Mouse (Mus musculus) B cell, adult 62 days (primary cell): ENCODE measurements around the gene Vmn1r50. TPM values are rescaled to one million over a fixed set of nuclear protein-coding genes. Genes with fewer than 3 reads are reported as not detected.

Experiments used
- total RNA-seq: library from RNA; stranded (reverse); gene quantifications from 4 replicates; pipeline ENCODE4 v1.2.4, GENCODE M21; 2023

Vmn1r50 gene
- total RNA-seq = not detected in 4 replicates

DNA sequence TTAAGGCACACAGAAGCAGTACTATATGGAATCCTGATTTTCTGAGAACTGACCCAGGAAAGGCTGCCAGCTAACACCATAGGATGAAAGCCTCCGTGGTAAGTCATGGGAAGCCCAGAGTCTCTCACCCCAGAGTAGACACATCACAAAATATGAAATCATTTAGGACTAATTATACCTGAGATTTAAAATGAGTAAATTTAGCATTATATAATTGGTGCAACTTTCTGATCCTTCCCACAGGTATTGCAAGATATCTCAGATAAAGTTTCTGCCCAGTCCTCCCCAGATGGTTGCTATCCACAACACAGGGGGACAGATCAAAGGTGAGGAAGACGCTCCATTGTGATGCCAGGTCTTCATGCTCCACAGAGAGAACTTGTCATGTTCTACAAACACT, at the start of gene Vmn1r50:
Gene Vmn1r50 (plus strand): TSS at position 301 of the 400 bp plus-strand sequence.

DNA sequence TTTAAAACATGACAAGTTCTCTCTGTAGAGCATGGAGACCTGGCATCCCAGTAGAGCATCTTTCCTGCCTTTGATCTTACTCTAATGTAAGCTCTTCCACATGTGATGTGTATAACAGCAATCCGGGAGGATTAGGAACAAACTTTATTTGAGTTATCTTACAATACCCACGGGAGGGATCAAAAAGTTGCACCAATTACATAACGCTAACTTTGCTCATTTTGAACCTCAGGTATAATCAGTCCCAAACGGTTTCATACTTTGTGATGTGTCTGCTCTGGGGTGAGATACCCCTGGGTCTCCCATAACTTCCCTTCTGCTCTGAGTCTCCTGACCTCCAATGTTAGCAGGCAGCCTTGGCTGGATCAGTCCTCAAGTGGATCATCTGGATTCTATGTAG, 22.8 kb upstream of the Vmn1r50 start, which contains the start of gene Vmn1r49:
Gene Vmn1r49 (minus strand): TSS at position 101 of the 400 bp plus-strand sequence.

DNA sequence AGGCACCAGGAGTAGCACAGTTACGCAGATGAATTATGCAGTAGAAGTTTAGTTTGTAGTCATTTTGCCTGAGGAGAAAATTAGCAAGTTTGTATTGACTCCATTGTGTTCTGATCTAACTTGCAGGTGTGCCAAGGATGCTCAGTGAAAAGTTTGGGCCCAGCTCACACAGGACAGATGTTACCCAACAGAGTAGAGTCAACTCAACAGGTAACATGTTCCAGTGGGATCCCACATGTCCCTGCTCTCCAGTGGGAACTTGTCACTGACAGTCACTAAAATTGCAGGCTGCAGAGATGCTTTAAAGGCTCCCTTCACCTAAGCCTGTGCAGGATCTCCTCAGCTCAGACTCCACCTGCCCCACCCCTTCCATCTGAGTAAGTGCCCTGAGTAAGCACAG, 21.1 kb downstream of the Vmn1r50 start, which contains the start of gene Vmn1r51:
Gene Vmn1r51 (plus strand): TSS at position 301 of the 400 bp plus-strand sequence.

Other genes starting within 250 kb of the Vmn1r50 start
- gene Vmn1r42, start 225.0 kb upstream of the Vmn1r50 start, total RNA-seq = not detected in 4 replicates
- 0.06 TPM in 1 of 4 replicates, not detected in the others for gene Vmn1r43, start 225.0 kb upstream of the Vmn1r50 start, total RNA-seq
- not detected in 4 replicates for gene Vmn1r44, start 217.8 kb upstream of the Vmn1r50 start, total RNA-seq
- not detected in 4 replicates for gene Vmn1r45, start 160.8 kb upstream of the Vmn1r50 start, total RNA-seq
- not detected in 4 replicates for gene Vmn1r46, start 132.1 kb upstream of the Vmn1r50 start, total RNA-seq
- not detected in 4 replicates for gene Vmn1r47, start 85.3 kb upstream of the Vmn1r50 start, total RNA-seq
- not detected in 4 replicates for gene Vmn1r48, start 64.6 kb upstream of the Vmn1r50 start, total RNA-seq
- not detected in 4 replicates for gene Vmn1r49, start 22.9 kb upstream of the Vmn1r50 start, total RNA-seq
- not detected in 4 replicates for gene Vmn1r51, start 21.2 kb downstream of the Vmn1r50 start, total RNA-seq
- not detected in 4 replicates for gene Vmn1r52, start 73.4 kb downstream of the Vmn1r50 start, total RNA-seq
- gene V1ra8, start 101.4 kb downstream of the Vmn1r50 start, total RNA-seq = not detected in 4 replicates
- not detected in 4 replicates for gene Vmn1r53, start 123.0 kb downstream of the Vmn1r50 start, total RNA-seq
- gene Vmn1r54, start 144.9 kb downstream of the Vmn1r50 start, total RNA-seq = not detected in 4 replicates
- gene BC048671, start 199.8 kb downstream of the Vmn1r50 start, total RNA-seq = not detected in 4 replicates
- gene Chst13, start 223.8 kb downstream of the Vmn1r50 start, total RNA-seq = not detected in 4 replicates
- not detected in 4 replicates for gene Uroc1, start 231.9 kb downstream of the Vmn1r50 start, total RNA-seq